Mouse (Mus musculus) limb, embryonic 13.5 days (tissue): ENCODE measurements around the gene Junb. TPM values are rescaled to one million over a fixed set of nuclear protein-coding genes. Genes with fewer than 3 reads are reported as not detected.

Experiments
- ATAC-seq: fragments of 200-750 bp; cut with Nextera tagmentation; 2 replicates; pipeline ENCODE4 v1.8.0; 2017; ENCODE audit warnings: low read depth, moderate number of reproducible peaks, moderate TSS enrichment; ENCODE audit not compliant: low FRiP score
- H3K27ac ChIP-seq: fragments of 300-500 bp; sonication (generic); 2 replicates; pipeline ENCODE4 v1.5.1; 2015; ENCODE audit warnings: inconsistent platforms, mild to moderate bottlenecking, moderate library complexity
- H3K27me3 ChIP-seq: fragments of 300-500 bp; sonication (generic); 2 replicates; pipeline ENCODE4 v1.6.1; 2015; ENCODE audit warnings: mild to moderate bottlenecking, inconsistent platforms
- H3K36me3 ChIP-seq: fragments of 300-500 bp; sonication (generic); 2 replicates; pipeline ENCODE4 v1.6.1; 2015; ENCODE audit warnings: inconsistent platforms, mild to moderate bottlenecking, moderate library complexity
- H3K4me1 ChIP-seq: fragments of 300-500 bp; sonication (generic); 2 replicates; pipeline ENCODE4 v1.6.1; 2015; ENCODE audit warnings: inconsistent platforms
- H3K4me2 ChIP-seq: fragments of 300-500 bp; sonication (generic); replicated peaks from 2 replicates; pipeline ENCODE4 v1.6.1; 2015; ENCODE audit warnings: inconsistent platforms, mild to moderate bottlenecking, moderate library complexity
- H3K4me3 ChIP-seq: fragments of 300-500 bp; sonication (generic); 2 replicates; pipeline ENCODE4 v1.5.1; 2015; ENCODE audit warnings: moderate library complexity, mild to moderate bottlenecking, inconsistent platforms
- H3K9ac ChIP-seq: fragments of 300-500 bp; sonication (generic); 2 replicates; pipeline ENCODE4 v1.6.1; 2015; ENCODE audit warnings: mild to moderate bottlenecking, inconsistent platforms
- H3K9me3 ChIP-seq: fragments of 300-500 bp; sonication (generic); 2 replicates; pipeline ENCODE4 v1.6.1; 2016; ENCODE audit warnings: inconsistent platforms
- WGBS: fragments of 180-500 bp; shearing (Covaris S2); methylation state at CpG from one replicate; pipeline ENCODE4 v1.1.7; 2015; 5-methylcytosine and 5-hydroxymethylcytosine counted together
- microRNA-seq: library from miRNA; unstranded; fragments of <30 nt; microRNA quantifications from one replicate; pipeline ENCODE4, GENCODE M21; 2016
- polyA plus RNA-seq: library from polyadenylated mRNA; unstranded; fragments of >200 nt; fragmentation: Nextera tagmentation; extraction: Ambion mirVana; gene quantifications from 2 replicates; pipeline ENCODE4 v1.2.1, GENCODE M21; 2015

The Junb gene
- polyA plus RNA-seq, 1 experiment from 2014 or later = 8.4 TPM

DNA sequence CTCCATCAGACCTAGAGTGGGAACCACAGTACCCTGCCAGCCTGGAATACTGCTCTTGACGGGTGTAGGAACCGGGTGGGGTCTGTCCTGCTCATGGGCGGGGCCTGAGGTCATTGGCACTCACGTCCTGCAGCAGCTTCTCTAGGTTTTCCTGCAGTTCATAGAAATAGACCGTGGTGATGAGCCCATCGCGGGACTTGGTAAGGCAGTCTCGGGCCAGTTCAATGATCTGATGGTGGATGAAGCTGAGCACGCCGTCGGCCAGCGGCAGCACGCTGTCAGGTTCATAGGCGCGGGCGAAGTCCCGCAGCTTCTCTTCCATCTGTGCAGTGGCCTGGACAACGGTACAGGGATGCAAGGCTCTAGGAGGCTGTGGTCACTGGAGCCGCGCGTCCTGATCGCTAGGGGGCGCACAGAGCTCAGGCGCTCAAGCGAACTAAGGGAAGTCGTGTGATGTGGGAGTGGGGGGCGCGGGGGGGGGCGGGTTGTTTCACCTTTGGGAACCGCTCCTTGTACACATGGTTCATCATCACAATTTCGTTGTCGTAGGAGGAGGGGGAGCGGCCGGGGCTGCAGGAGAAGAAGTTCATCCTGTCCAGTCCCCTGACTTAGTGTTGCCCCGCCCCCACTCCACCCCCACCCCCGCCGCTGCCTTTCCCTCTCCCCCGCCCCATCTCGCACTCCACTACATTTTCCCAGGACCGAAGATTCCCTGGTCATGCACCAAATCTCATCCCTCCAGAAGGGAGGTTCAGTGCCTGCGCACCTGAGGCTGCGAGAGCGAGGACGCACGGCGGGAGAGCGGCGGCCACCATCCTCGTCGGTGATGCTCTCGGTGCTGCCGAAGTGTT, 49.8 kb downstream of the Junb start:
- Histone ChIP-seq H3K27ac (no peak overlapping the region), H3K4me2 (peak overlapping the region; percentile 74), H3K4me3 (peak overlapping the region; percentile 43), H3K4me1 (peaks cover 8% of the 10 kb centered on the region; the same call in 1 of the 2 replicates), H3K9me3 (no peaks in the 10 kb centered on the region), H3K27me3 (peaks cover 67% of the 10 kb centered on the region), H3K36me3 (no peaks in the 10 kb centered on the region), H3K9ac (peak overlapping the region; percentile 43)
- ATAC-seq = peak; percentile 88
- WGBS = 2% methylated on average over 47 of the region's 52 CpGs

DNA sequence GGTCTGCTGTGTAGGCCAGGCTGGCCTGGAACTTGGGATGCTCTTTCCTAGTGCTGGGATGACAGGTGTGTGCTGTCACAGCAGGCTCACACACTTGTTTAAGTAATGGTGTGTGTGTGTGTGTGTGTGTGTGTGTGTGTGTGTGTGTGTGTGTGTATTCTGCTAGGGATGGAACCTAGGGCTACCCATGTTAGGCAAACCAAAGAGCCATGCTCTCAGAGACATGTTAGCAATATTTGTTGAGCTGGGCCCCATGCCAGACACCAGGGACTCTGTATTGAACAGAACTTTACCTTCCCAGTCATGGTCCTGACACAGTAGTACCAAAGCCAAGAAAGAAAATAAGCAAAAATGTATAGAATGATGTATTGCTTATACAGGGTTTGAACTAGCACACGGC, 51.0 kb downstream of the Junb start:
- WGBS = 78% methylated on average over 1 of the region's 1 CpGs
- Histone ChIP-seq H3K27ac (no peak overlapping the region), H3K9me3 (no peaks in the 10 kb centered on the region), H3K4me1 (peaks cover 8% of the 10 kb centered on the region; the same call in 1 of the 2 replicates), H3K27me3 (peaks cover 63% of the 10 kb centered on the region), H3K9ac (no peak overlapping the region), H3K4me3 (no peak overlapping the region), H3K4me2 (no peak overlapping the region), H3K36me3 (no peaks in the 10 kb centered on the region)
- no peak for ATAC-seq

DNA sequence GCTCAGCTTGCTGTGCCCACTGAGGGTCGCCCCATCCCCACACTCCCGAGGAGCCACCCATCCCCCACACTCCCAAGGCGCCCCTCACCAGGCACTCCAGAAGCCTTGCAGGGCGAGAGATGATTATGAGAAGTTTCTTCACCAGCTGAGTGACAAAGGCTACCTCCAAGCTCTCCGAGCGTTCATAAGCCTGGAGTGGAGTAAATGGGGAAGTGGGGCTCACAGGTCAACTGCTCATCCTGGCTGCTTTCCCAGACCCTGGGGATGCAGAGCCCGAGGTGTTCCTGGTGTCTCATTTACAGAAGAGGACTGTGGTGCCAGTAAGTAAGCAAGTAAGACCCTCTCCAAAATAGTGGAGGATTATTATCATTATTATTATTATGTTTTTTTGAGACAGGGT, 53.0 kb downstream of the Junb start:
- WGBS = 65% methylated on average over 7 of the region's 7 CpGs
- H3K27ac ChIP-seq = no peak overlapping the region

More for the DNA sequence above, 53.0 kb downstream of the Junb start:
- H3K36me3 ChIP-seq = no peaks in the 10 kb centered on the region
- no peak overlapping the region for H3K9ac ChIP-seq
- no peak overlapping the region for H3K4me2 ChIP-seq
- H3K4me1 ChIP-seq = peaks cover 8% of the 10 kb centered on the region; the same call in 1 of the 2 replicates
- H3K4me3 ChIP-seq = no peak overlapping the region
- H3K27me3 ChIP-seq = peaks cover 49% of the 10 kb centered on the region
- ATAC-seq = no peak
- no peaks in the 10 kb centered on the region for H3K9me3 ChIP-seq

Small RNA genes within 50 kb of the gene (microRNA-seq; reads per million reads assigned to microRNA genes)
- not detected for gene Gm24197

Other genes with a start within 250 kb of the Junb start
- 46.9 and 48.0 TPM in 2 replicates for gene Nfix, start 178.4 kb downstream of the Junb start, polyA plus RNA-seq
- 6.3 TPM in 2 replicates for gene Dand5, start 155.9 kb downstream of the Junb start, polyA plus RNA-seq
- 48.1 and 48.4 TPM in 2 replicates for gene Gadd45gip1, start 147.2 kb downstream of the Junb start, polyA plus RNA-seq
- gene Rad23a, start 138.1 kb downstream of the Junb start, polyA plus RNA-seq = 106 TPM in 2 replicates
- 943 and 1,018 TPM in 2 replicates for gene Calr, start 131.8 kb downstream of the Junb start, polyA plus RNA-seq
- 108 and 109 TPM in 2 replicates for gene Farsa, start 121.7 kb downstream of the Junb start, polyA plus RNA-seq
- 82.7 and 92.5 TPM in 2 replicates for gene Syce2, start 106.6 kb downstream of the Junb start, polyA plus RNA-seq
- gene Gcdh, start 84.8 kb downstream of the Junb start, polyA plus RNA-seq = 41.7 and 42.1 TPM in 2 replicates
- gene Klf1, start 76.8 kb downstream of the Junb start, polyA plus RNA-seq = 2.4 and 4.4 TPM in 2 replicates
- gene Dnase2a, start 70.2 kb downstream of the Junb start, polyA plus RNA-seq = 16.4 and 18.5 TPM in 2 replicates
- 0.32 and 0.55 TPM in 2 replicates for gene Mast1, start 41.4 kb downstream of the Junb start, polyA plus RNA-seq
- 0.20 and 0.47 TPM in 2 replicates for gene Rtbdn, start 31.7 kb downstream of the Junb start, polyA plus RNA-seq
- not detected in 2 replicates for gene Gm49661, start 9.3 kb downstream of the Junb start, polyA plus RNA-seq
- 961 and 978 TPM in 2 replicates for gene Prdx2, start 9.1 kb downstream of the Junb start, polyA plus RNA-seq
- gene Rnaseh2a, start 9.0 kb downstream of the Junb start, polyA plus RNA-seq = 90.9 and 93.2 TPM in 2 replicates
- 18.6 and 18.8 TPM in 2 replicates for gene Hook2, start 11.9 kb upstream of the Junb start, polyA plus RNA-seq
- not detected in 2 replicates for gene Best2, start 35.8 kb upstream of the Junb start, polyA plus RNA-seq
- gene Asna1, start 46.6 kb upstream of the Junb start, polyA plus RNA-seq = 132 TPM in 2 replicates
- gene Trir, start 48.1 kb upstream of the Junb start, polyA plus RNA-seq = 114 and 132 TPM in 2 replicates
- gene Tnpo2, start 58.2 kb upstream of the Junb start, polyA plus RNA-seq = 31.0 and 32.2 TPM in 2 replicates
- 31.6 and 32.2 TPM in 2 replicates for gene Fbxw9, start 81.3 kb upstream of the Junb start, polyA plus RNA-seq
- 0.75 and 0.76 TPM in 2 replicates for gene Gm5741, start 89.3 kb upstream of the Junb start, polyA plus RNA-seq
- gene Dhps, start 93.0 kb upstream of the Junb start, polyA plus RNA-seq = 60.0 and 60.5 TPM in 2 replicates
- gene Wdr83os, start 102.0 kb upstream of the Junb start, polyA plus RNA-seq = 111 and 127 TPM in 2 replicates
- 43.0 and 45.1 TPM in 2 replicates for gene Wdr83, start 102.6 kb upstream of the Junb start, polyA plus RNA-seq
- gene Man2b1, start 104.6 kb upstream of the Junb start, polyA plus RNA-seq = 29.2 and 32.2 TPM in 2 replicates
- 2.7 and 3.4 TPM in 2 replicates for gene Zfp791, start 144.4 kb upstream of the Junb start, polyA plus RNA-seq
- not detected in 2 replicates for gene Cks1brt, start 173.2 kb upstream of the Junb start, polyA plus RNA-seq
- not detected in 2 replicates for gene Olfr371, start 247.3 kb upstream of the Junb start, polyA plus RNA-seq